Mouse (Mus musculus) lung, adult 2 months (tissue): ENCODE data around the gene Hist1h3d. TPM values are rescaled to one million over a fixed set of nuclear protein-coding genes. Genes with fewer than 3 reads are reported as not detected.

Source experiments
- DNase-seq: peaks from one replicate; pipeline ENCODE4 v3.0.0; 2022
- H3K4me1 ChIP-seq: fragments of 200-500 bp; 2 replicates; pipeline ENCODE4 v1.6.1; 2011; ENCODE audit warnings: low read length; ENCODE audit not compliant: control insufficient read depth, insufficient read depth
- H3K4me3 ChIP-seq: fragments of 200-500 bp; replicated peaks from 2 replicates; pipeline ENCODE3; 2011; ENCODE audit warnings: low read depth, mild to moderate bottlenecking, control low read depth, low read length; ENCODE audit errors: extremely low read depth
- CTCF ChIP-seq: fragments of 200-500 bp; IDR thresholded peaks from 2 replicates; pipeline ENCODE4 v1.5.1; 2011; ENCODE audit warnings: mild to moderate bottlenecking, low read length, control low read depth; ENCODE audit not compliant: insufficient read depth
- POLR2A ChIP-seq: fragments of 200-500 bp; IDR thresholded peaks from 2 replicates; pipeline ENCODE4 v1.6.1; 2011; ENCODE audit warnings: low read depth, mild to moderate bottlenecking, control low read depth, low read length, borderline replicate concordance; ENCODE audit errors: extremely low read depth
- WGBS: fragments of 180-500 bp; shearing (Covaris S2); methylation state at CpG from one replicate; pipeline ENCODE4 v1.1.7; 2018; 5-methylcytosine and 5-hydroxymethylcytosine counted together
- polyA plus RNA-seq: library from polyadenylated mRNA; depleted of rRNA; stranded (reverse); fragments of >200 nt; gene quantifications from 2 replicates; pipeline ENCODE4 v1.2.3, GENCODE M21; 2012

The Hist1h3d gene
- polyA plus RNA-seq, 1 experiment, result 2.6 TPM

- DNase-seq, result no peak
- WGBS, result 45% methylated on average over 7 of the region's 7 CpGs
- TF ChIP-seq POLR2A, result peak; percentile 21; the same call in 1 of the 2 replicates
- no peak for TF ChIP-seq CTCF
- H3K4me1 ChIP-seq, result no peaks in the 10 kb centered on the region
- H3K4me3 ChIP-seq, result no peak overlapping the region
Observed at GRCm38 (mm10) chr13:23603182-23603699, 27.7 kb downstream of the Hist1h3d start.

DNA sequence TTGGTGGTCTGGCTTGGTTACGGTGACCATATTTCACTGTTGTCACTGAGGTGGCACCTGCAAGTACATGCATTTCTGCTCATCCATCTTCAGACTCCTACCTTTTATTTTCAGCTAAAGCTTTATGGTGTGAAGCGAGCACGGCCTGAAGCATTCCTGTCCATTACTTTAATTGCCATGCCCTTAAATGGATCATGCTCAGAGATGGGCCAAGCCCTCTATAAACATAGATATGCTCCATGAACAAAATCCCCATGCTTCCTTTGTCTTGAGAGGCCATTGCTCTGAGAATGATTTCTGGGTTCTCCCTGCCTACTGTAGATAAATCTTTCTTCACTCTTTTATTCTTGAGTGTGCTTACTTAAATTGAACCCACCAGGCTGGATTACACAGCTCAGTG is 28.9 kb downstream of the Hist1h3d start:
- TF ChIP-seq POLR2A, result no peak
- TF ChIP-seq CTCF, result no peak
- WGBS, result 89% methylated on average over 3 of the region's 3 CpGs
- no peak for DNase-seq

GRCm38 (mm10) chr13:23605052-23605451 is 29.5 kb downstream of the Hist1h3d start:
- no peak for DNase-seq
- Histone ChIP-seq H3K4me1 (no peaks in the 10 kb centered on the region; the same call in 1 of the 2 replicates), H3K4me3 (no peak overlapping the region)
- WGBS, result 92% methylated on average over 3 of the region's 3 CpGs
- no peak for TF ChIP-seq CTCF
- no peak for TF ChIP-seq POLR2A

More for the DNA sequence above, 28.9 kb downstream of the Hist1h3d start:
- H3K4me1 ChIP-seq, result no peaks in the 10 kb centered on the region; the same call in 1 of the 2 replicates
- no peak overlapping the region for H3K4me3 ChIP-seq

DNA sequence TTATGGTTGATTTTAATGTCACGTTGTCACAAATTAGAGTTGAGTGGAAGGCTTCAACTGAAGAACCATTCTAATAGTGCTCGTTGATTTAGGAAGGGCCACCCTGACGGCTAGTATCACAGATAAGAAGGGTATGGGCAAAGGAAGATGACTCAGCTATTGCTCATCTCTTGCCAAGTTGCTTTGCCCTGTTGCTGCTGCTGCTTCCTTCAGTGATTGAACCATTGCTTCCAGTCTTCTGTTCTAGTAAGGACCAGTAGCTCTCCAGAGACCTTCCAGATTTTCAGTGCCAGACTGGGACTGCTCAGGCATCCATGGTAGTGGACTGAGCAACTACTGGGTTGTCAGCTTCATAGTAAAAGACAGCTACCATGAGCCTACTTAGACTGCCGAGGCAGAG is 33.6 kb downstream of the Hist1h3d start:
- TF ChIP-seq CTCF, result no peak
- no peak for TF ChIP-seq POLR2A
- DNase-seq, result no peak
- Histone ChIP-seq H3K4me3 (no peak overlapping the region), H3K4me1 (no peaks in the 10 kb centered on the region; the same call in 1 of the 2 replicates)
- WGBS, result 66% methylated on average over 4 of the region's 4 CpGs

- TF ChIP-seq CTCF (no peak), POLR2A (no peak)
- no peaks in the 10 kb centered on the region; the same call in 1 of the 2 replicates for H3K4me1 ChIP-seq
- DNase-seq, result no peak
- no peak overlapping the region for H3K4me3 ChIP-seq
Observed at GRCm38 (mm10) chr13:23609844-23610243, 34.3 kb downstream of the Hist1h3d start.

DNA sequence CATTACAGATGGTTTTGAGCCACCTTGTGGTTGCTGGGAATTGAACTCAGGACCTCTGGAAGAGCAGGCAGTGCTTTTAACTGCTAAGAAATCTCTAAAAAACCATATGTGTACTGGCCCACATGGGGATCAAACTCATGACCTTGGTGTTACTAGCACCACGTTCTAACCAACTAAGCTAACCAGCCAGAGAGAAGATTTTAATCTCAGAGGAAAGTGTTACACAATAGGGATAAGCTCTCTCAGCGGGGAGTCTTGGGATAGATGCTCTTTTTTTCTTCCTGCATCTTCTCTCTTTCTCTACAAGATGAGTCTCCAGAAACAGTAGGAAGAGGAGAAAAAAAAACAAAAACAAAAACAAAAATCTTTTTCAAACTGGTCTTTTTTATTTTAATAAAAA is 34.8 kb downstream of the Hist1h3d start:
- 71% methylated on average over 2 of the region's 2 CpGs for WGBS
- Histone ChIP-seq H3K4me1 (no peaks in the 10 kb centered on the region; the same call in 1 of the 2 replicates), H3K4me3 (no peak overlapping the region)
- no peak for TF ChIP-seq POLR2A
- no peak for TF ChIP-seq CTCF
- no peak for DNase-seq

- WGBS, result 91% methylated on average over 3 of the region's 3 CpGs
- Histone ChIP-seq H3K4me1 (no peaks in the 10 kb centered on the region; the same call in 1 of the 2 replicates), H3K4me3 (no peak overlapping the region)
- DNase-seq, result no peak
- TF ChIP-seq POLR2A, result no peak
- TF ChIP-seq CTCF, result no peak
Observed at GRCm38 (mm10) chr13:23611638-23612037, 36.1 kb downstream of the Hist1h3d start.

DNA sequence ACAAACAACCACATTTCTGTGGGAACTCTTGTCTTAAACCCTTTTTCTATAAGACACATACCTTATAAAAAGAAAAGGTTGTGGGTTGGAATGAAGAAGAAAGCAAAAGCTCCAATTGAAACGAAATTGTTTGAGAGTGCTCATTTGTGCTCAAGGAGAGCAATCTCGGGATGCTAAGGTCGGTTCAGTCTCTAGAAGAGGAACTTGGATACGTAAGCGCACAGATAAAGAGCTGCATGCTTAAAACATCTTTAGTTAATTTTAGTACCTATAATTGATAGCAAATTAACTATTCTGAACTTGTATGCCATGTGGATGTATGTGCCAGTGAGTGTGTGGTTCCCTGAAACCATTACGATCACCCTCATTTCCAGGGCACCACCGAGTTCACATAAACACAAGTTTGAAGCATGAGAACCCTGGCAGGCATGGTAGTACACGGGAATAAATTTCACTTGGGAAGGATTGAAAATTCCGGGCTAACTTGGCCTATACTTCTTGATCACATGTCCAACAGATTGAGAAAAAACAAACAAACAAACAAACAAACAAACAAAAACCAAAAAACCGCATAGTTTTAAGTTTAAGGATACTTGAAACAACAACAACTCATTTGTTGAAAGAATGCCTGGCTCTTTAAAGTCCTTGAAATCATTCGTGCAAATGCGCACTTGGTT is 44.6 kb downstream of the Hist1h3d start:
- no peak for DNase-seq
- TF ChIP-seq POLR2A (no peak), CTCF (no peak)
- Histone ChIP-seq H3K4me1 (peaks cover 3% of the 10 kb centered on the region; the same call in 1 of the 2 replicates), H3K4me3 (peak overlapping the region; percentile 88)
- WGBS, result 34% methylated on average over 12 of the region's 12 CpGs

- under 1% methylated on average over 27 of the region's 27 CpGs for WGBS
- peak; percentile 82 for DNase-seq
Observed at GRCm38 (mm10) chr13:23620733-23621531, 45.4 kb downstream of the Hist1h3d start, which contains the start of gene Hist1h2be. Hist1h2be (minus strand) TSS chr13:23621124.

More at GRCm38 (mm10) chr13:23620733-23621531, 45.4 kb downstream of the Hist1h3d start, which contains the start of gene Hist1h2be:
- Histone ChIP-seq H3K4me3 (peak within 1 kb of the TSS; percentile 88), H3K4me1 (peaks cover 3% of the 10 kb centered on the region; the same call in 1 of the 2 replicates)
- no peak for TF ChIP-seq CTCF
- TF ChIP-seq POLR2A, result peak; percentile 44; the same call in 1 of the 2 replicates
